Mouse (Mus musculus): ENCODE results near the gene Prkra.

- TF ChIP-seq CTCF (conservative IDR thresholded peaks at IDR 0.05; ENCODE audit: low read length) (no peak), POU5F1 (IDR thresholded peaks at IDR 0.05; ENCODE audit: borderline replicate concordance, low read length) (no peak), NANOG (IDR thresholded peaks at IDR 0.05; ENCODE audit: borderline replicate concordance, low read length) (no peak)
Measured at GRCm38 (mm10) chr2:76665531-76665930, 17.7 kb upstream of the Prkra start.
